Mouse (Mus musculus) adrenal gland, postnatal 10 days (tissue): ENCODE data around the gene Wdr48. TPM values are rescaled to one million over a fixed set of nuclear protein-coding genes. Genes with fewer than 3 reads are reported as not detected.

Experiments used
- DNase-seq: peaks from one replicate; pipeline ENCODE4 v3.0.0; 2021; ENCODE audit warnings: mixed read lengths
- long read RNA-seq, 2 experiments: library from polyadenylated mRNA; stranded (forward); transcript quantifications; one replicate each; pipeline ENCODE4 v2.0.0; 2021
- total RNA-seq, 2 experiments: library from RNA; stranded (reverse); gene quantifications; 2 replicates each; pipeline ENCODE4 v1.2.3; 2021

The Wdr48 gene
- total RNA-seq = 10 to 100 TPM; 35.6 to 48.6 TPM
- long read RNA-seq, experiment 1, transcript Wdr48-201 (19 exons, 3,845 nt) = major isoform, 22 of 33 reads
- long read RNA-seq, experiment 1, partial matches to known transcripts = 3 of 33 reads
- long read RNA-seq, experiment 1, other reads (novel, unspliced or antisense) = 8 of 33 reads
- long read RNA-seq, experiment 2, transcript Wdr48-201 (19 exons, 3,845 nt) = major isoform, 6 of 10 reads
- long read RNA-seq, experiment 2, partial matches to known transcripts = 1 of 10 reads
- long read RNA-seq, experiment 2, other reads (novel, unspliced or antisense) = 3 of 10 reads

GRCm38 (mm10) chr9:119894339-119895009 lies at the start of gene Wdr48:
Gene Wdr48, plus strand, starts transcription at chr9:119894878.
- DNase-seq = peak; percentile 97

DNA sequence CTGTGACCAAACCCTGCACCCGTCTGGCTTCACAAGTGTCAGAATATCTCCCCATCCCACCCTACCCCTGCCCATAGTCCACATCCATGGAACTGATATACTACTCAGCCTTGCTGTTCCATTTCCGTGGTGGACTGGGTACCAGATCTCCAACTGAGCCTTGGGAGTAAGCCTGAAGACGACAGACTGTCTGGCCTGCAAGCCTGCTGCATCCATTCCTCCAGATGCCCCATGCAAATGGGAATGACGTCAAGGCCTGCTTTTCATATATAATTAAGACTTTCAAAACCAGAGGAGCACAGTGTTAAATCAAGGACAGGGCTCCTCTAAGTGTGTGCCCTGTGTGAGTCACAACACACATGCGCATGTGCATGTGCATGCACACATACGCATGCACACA lies 47.5 kb upstream of the Wdr48 start:
- no peak for DNase-seq

GRCm38 (mm10) chr9:119848671-119849070 lies 46.0 kb upstream of the Wdr48 start:
- no peak for DNase-seq

- no peak for DNase-seq
Observed at GRCm38 (mm10) chr9:119849214-119849613, 45.5 kb upstream of the Wdr48 start.

DNA sequence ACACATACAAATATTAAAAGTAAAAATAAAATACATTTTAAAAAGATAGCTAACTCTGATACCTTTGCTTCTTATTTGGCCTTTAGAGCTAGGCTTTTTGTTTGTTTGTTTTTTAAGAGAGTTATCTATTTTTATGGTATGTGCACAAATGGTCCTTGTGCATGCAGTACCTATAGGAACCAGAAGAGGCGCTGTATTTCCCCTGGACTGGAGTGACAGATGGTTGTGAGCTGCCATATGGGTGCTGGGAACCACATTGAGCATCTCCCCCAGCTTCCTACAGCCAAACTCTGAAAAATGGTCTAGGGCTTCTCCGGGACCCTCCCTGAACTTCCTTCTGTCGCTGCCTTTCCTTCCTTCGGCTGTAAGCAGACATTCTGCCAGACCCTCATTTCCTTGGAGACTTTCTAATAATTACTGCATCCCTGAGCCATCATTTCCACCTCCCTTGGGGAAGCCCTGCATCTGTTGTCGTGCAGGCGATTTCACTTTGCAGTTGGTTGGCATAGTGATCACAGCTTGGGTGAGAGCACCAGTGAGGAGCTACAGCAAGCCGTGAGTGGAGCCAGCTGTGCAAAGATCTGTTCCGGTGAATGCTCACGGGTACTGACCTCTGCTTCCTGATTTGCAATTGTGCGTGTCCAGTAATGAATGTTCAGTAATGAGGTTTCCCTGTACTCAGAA lies 42.2 kb upstream of the Wdr48 start:
- DNase-seq = no peak

DNA sequence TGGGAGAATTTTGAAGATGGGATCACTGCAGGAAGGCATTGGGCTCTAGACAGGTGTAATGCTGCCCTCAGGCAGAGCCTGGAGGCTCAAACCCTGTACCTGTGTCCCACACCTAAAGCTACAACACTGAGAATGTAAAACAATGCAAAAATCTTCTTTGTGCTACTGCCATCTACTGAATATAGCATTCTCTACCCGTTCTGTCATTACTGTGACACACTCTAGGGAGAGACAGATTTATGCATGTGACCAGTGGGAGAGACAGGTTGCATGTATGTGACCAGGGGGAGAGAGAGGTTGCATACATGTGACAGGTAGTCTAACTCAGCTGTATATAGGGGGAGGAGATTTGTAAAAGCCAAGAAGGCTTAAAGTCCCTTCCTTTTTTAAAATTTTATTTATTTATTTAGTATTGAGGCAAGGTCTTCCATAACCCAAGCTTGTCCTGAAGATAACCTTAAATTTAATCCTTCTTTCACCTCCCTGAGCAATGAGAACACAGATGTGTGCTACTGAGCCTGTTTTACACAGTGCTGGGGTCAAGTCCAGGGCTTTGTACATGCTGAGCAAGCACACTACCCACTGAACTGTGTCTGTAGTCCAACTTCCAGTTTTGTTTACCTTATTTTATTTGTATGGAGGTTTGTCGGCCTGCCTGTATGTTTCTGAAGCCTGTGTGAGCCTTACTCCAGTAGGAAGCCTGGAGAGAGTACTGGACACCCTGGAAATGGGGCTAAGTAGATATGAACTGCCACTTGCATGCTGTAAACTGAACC lies 41.4 kb upstream of the Wdr48 start:
- DNase-seq = no peak

DNA sequence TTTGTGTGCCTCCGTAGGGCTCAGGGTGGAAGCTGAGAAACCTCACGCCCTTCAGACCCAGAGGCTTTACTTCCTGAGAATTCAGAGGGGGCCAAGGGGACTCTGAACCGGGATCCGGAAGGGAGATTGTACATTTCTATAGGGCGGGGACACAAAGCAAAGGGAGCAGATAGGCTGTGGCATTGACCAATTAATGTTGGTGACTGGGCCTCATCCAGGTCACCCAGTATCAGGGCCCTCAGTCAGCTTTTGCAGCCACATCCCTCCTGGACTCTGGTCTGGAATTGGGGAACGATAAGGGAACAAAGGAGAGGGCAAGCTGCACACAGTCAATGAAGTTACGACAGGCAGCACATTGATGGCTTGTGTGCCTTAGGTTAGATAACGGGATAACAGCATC lies 40.5 kb upstream of the Wdr48 start:
- no peak for DNase-seq

GRCm38 (mm10) chr9:119887144-119887901 lies 7.4 kb upstream of the Wdr48 start:
- no peak for DNase-seq

DNA sequence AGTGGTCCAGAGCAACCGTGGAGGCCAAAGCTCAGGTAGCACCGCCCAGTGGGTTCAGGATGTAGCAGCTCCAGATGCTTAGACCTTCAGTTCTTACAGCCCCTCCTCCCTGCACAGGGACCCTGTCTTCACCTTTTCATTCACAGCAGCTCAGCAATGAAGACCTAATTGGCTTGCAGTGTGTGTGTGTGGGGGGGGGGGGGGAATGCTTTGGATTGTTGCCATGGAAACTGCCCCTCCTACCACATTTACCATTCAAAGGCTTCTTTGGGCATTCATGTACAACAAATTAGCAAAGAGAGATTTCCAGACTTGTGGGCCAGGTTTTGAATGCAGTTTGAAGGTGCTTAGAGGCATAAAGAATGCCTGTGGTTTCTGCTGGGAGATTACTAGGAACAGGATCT lies 5.8 kb upstream of the Wdr48 start:
- no peak for DNase-seq

DNA sequence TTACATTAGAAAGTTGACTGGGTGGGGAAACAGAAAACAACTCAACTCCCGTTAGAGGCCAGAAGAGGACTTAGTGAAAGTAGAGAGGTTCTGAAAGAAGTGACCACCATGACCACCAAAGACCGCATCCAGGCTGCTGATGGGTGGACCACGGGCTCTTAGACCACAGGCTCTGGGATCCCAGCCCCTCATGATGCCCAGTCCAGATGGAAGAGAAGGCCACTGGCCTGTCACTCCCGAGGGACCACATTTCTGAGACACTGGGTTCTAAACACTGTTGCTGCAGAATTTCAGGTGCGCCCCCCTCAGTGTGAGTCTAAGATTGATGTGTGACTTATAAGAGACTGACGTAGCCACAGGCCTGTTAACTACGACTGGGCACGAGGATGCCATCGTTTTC lies 5.2 kb upstream of the Wdr48 start:
- DNase-seq = no peak

GRCm38 (mm10) chr9:119890692-119891091 lies 4.0 kb upstream of the Wdr48 start:
- peak; percentile 32 for DNase-seq

DNA sequence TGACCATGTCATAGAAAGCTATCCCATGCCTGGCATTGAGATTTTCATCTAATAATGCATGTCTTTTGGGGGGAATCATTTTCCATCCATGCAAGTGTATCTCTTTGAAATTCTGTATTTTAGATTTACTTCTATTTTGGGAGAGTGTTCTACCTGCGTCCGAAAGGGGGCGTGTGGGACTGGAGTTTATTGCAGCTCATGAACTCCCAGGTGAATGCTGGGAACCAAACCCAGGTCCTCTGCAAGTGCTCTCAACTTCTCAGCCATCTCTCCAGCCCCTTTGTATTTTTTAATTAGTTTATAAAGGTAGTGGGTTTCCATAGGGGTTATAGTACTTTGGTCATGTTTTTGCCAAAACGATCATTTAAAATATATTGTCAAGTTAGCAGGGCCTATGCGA lies 797 bp upstream of the Wdr48 start:
- no peak for DNase-seq

DNA sequence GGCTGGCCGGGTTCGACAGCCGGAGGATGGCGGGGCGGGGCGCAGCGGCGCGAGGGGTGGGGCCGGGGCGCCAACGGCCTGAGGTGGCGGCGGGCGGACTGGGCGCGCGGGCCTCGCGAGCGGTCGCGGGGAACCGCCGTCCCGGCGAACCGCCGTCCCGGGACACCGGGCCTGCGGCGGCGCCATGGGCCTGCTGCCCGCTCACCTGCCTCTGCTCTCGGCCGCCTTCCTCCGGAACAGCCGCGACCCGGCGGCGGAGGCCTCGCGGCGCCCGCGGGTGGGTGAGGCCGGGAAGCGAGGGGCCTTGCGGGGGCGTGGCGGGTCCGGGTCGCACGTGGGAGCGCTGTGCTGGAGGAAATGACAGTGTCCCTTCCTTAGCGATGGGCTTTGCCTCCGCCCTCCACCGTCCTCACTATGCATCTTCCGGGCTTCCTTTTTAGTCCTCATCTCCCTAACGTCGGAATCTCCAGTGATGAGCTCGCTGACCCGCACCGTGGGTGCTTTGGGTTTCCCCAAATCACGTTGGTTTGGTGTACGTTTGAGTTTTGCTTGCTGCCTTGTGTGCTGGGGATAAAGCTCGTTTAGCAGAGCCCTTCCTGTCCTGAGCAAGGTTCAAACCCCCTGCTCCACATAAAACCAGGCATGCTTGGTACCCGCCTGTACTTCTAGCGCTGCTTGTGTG lies 503 bp downstream of the Wdr48 start:
- DNase-seq = peak; percentile 62

DNA sequence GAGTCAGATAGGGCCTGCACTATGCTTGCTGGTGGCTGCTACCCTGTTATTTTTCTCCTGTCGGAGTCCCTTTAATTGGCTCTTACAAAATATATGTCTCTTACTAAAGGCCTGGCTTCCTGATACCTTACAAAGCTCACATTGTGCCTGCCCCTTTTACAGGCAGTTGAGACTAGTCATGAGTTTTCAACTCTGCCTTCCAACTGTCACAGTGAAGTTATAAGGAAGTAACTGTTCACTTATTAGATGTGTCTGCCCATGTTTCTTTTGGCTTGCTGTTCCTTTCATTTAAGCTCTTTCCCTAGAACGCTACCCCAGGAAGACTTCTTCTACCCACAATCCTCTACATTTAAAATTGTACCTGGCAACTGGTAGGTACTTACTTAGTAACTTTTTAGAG lies 4.8 kb downstream of the Wdr48 start:
- DNase-seq = no peak

GRCm38 (mm10) chr9:119902410-119903151 lies 7.9 kb downstream of the Wdr48 start:
- no peak for DNase-seq

DNA sequence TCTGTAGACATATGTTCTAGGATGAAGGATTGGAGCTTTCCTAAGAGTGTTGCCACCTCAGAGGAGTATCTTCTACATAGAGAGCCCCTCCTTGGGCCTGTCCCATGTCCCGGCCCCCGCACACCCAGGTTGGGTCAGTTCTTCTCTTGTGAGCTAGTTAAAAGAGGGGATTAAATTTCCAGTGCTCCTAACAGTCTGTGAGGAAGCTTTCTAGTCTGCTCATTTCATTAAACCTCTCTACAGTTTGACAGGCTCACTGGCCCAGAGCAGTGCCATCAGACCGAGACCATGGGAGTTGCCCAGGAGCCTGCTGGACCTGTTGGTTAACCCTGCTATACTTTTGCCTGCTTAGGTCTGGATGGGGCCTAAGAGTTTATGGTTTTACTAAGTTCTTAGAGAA lies 14.0 kb downstream of the Wdr48 start:
- no peak for DNase-seq

DNA sequence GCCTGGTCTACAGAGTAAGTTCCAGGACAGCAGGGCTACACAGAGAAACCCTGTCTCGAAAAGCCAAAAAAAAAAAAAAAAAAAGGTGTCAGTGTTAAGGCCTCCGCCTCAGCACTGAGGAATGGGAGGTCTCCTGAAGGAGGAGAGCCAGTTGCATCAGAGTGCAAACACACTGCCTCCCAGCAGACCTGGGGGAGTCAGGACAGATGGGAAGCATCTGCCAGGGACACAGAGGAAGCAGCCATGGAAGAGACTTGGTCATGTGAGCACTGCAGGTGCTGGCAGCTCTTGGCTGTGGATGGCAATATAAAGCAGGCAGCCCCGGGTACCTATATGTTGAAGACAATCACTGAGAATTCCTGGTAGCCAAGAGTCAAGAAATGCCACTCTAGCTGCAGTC lies 15.3 kb downstream of the Wdr48 start:
- no peak for DNase-seq

- DNase-seq = no peak
Observed at GRCm38 (mm10) chr9:119913087-119913838, 18.6 kb downstream of the Wdr48 start.

DNA sequence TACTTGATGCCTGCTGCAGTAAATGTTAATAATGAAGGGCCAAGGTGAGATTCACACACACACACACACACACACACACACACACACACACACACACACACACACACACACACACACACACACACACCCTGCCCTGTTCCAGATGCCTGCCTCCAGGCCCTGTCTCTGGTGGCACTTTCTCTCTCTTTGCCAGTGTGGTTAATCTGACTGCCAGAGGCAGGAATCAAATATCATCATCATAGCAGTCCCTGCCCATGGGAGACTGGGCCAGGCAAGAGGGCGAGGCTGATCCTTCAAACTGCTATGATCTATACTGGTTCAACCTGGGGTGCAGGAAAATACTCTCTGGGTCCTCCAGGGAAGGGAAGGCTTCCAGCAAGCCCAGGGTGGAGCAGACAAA lies 25.2 kb downstream of the Wdr48 start:
- no peak for DNase-seq

DNA sequence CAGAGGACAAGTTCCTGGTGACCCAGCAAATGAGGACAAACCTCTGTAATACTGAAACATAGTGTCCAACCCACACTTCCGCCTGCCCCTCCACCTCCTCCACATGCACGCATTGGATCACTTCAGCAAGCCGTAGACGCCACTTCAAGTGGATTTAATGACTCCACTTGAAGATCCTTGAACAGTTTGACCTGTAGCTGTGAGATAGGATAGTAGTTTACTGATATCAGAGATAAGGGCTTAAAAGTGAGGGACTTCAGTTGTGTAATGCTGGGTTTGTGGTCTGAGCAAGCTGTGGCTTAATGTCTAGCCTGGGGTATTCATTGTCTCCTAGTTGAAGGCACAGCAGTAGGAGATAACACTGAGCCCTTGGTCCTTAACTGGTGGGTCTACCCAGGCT lies 28.8 kb downstream of the Wdr48 start:
- no peak for DNase-seq
